Mouse (Mus musculus) olfactory bulb, adult 2 months (tissue): ENCODE data around the gene Pate2.

ENCODE experiments used
- CTCF ChIP-seq: fragments of 200-500 bp; IDR thresholded peaks from 2 replicates; pipeline ENCODE4 v1.5.1; 2012; ENCODE audit warnings: low read depth, mild to moderate bottlenecking, low read length, moderate library complexity; ENCODE audit not compliant: insufficient read depth
- POLR2A ChIP-seq: fragments of 200-500 bp; IDR thresholded peaks from 2 replicates; pipeline ENCODE4 v1.6.1; 2012; ENCODE audit warnings: mild to moderate bottlenecking, low read depth, low read length, moderate library complexity; ENCODE audit not compliant: insufficient read depth

- TF ChIP-seq CTCF (no peak), POLR2A (no peak)
Measured at GRCm38 (mm10) chr9:35564536-35565240, 5.4 kb upstream of the Pate2 start.
